Mouse (Mus musculus): ENCODE data around the gene Tfip11.

Tfip11 gene

DNA sequence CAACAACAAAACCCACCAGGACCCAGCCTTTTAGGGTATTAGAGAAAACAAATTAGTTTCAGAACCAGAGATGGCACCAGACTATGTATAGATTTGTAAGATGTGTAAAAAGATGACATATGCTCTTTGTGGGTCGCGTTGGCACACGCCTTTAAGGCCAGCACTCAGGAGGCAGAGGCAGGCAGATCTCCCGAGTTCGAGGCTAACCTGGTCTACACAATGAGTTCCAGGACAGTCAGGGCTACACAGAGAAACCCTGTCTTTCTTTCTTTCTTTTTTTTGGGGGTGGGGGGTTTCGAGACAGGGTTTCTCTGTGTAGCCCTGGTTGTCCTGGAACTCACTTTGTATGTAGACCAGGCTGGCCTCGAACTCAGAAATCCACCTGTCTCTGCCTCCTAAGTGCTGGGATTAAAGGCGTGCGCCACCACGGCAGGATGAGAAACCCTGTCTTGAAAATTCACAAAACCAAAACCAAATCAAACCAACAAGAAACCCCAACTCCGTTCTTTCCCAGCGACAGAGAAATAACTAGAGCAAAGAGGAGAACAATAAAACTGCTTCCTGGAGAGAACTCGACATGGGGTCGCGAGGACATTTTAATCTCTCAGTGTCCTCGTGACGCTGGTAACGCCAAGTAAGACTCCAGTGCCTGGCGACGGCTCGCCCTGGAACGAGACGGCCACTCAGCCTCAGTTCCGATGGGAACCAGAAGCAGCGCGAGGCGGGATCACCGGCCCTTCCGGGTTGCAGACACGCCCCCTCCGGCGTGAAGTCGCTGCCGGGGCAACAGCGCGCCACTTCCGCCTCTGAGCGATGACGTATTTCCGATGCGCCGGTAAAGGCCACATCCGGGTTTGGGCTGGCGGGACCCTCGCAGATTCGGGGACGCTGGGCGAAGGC, at the start of gene Tfip11:
Tfip11 (plus strand) TSS at position 813 of the 900 bp plus-strand sequence.
- peak; percentile 95 to 96 for DNase-seq (ENCODE audit: low spot score in 2 of 2)

DNA sequence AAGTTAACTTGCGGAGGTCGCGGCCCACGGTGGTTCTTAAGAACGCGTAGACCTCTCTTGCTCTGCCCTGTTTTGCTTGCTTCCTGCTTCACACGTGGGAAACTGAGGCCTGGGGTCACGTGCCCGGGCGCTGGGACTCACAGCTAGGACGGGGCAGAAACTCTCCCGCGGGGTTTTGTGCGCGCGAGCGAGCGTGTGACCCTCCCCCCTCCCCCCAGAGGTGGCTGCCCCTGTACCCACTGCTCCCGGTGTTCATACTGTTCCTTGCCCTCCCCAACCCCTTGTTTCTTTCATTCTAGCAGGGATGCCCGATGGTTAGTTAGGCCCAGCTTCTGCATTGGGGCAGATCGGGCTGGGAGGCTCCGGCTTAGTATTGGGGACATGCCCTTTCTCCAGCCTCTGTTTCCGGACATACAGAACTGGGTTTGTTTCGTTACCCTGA, 49.2 kb upstream of the Tfip11 start:
- DNase-seq (ENCODE audit: low spot score in 2 of 2), result peak in 1 of 2 experiments; percentile 18

DNA sequence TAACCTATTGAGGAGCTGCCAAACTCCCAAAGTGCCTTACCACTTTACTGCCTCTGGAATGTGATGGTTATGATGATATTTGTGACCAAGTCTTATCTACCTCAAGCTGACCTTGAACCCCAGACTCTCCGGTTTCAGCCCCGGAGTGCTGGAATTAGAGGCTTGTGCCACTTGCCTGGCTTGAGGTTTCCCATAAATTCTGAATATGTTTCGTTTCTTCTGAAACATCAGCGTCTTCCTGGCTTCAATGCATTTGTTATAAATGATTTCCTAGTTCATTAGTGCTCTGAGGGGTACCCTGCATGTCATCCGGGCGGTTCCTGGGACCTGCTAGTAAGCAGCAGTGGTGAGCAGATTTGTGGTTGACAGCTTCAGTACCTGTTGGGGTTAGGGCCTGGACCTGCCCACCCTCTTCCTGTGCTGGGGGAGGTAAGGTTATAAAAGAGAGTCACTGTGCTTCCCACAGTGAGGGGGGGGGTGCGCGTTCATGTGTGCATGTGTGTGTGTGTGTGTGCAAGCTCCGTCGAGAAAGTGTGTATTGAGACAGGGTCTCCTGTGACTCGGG, 48.2 kb upstream of the Tfip11 start:
- DNase-seq (ENCODE audit: low spot score in 2 of 2), result no peak

DNA sequence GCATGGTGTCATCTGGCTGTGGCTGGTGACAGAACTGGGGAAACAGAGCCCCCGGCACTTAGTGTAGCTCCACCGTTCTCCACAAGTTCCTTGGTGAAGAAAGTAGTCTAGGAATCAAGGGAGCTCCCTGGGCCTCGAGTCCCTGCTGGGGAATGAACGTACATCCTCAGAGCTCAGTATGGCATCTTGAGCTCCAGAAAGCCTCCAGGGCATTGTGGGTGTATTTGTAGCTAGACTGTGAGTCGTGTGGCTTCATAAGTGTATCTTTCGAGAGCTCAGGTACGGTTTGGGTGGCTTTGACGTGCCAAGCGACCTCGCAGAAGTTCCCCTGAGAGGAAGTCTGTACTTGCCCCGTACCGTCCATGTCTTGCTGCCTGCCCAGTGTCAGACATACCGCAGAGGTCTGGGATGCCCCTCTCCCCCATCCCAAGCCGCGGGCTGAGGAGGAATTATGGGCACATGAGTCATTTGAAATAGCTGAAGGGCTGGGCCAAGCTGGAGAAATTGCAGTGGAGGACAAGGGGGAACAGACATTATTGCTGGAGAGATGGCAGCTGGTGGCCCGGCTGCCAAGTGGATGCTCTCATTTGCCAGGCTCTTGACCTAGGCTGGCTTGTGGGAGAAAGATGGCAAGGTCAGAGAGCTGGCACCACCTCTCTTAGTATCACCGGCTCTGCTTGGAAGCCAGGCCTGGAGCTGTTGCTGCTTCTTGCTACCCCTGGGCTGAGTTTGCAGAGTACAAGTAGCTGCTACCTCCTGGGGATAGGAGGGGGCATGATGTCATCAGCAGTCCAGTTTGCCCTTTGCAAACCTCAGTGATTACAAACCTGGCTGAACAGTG, 46.8 kb upstream of the Tfip11 start:
- DNase-seq (ENCODE audit: low spot score in 2 of 2), result peak in 1 of 2 experiments; percentile 50

DNA sequence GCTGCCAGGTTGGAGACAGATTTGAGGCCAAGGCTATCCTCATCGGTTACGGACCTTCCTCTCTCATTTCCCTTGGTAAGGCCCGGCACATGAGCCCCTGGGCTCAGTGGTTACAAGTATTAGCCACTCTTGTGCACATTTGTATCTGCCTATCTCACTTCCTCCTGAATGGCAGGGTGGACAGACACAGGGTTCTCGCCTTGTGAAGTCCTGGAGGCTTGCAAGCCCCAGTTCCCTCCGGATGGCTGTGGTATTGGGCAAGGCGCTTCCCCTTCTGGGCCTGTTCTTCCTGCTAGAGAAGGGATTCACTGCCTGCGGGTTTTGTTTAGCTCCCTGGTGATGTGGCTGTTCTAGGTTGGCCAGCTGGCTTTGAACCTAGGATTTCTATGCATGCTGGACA, 46.0 kb upstream of the Tfip11 start:
- peak in 1 of 2 experiments; percentile 33 for DNase-seq (ENCODE audit: low spot score in 2 of 2)

DNA sequence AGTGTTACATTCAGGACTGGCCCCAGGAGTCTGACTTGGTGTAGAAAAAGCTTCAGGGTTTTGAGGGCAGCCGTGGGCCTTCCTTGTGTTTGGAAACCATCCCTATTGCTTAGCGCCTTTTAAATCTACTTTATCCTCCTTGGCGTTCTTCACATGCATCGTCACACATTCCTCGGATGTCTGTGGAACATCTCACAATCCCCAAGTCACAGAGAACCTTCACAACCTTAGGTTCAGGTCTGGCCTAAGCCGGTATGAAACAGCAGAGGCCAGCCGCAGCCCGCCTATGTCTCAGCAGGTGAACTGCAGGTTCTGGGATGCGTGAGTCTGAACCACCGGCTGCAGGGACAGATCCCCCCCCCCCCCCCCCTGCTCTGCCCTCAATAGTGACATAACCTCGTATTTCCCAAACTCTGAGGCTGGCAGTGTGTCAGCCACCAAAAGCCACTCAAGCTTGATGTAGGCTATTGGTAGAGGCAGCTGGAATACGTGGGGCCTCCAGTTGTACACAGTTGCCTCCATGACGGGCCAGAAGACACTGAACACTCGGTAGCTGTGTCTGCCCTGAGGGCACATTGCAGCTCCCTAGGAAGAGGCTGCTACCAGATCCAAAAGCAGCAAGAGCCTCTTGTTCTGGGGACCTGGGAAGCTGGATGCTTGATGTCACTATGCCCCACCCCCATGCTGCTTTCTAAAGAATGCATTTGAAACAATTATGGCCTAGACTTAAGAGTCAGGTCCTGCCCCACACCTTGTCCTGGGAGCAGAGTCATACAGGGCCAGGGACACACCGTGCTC, 45.1 kb upstream of the Tfip11 start:
- DNase-seq (ENCODE audit: low spot score in 2 of 2), result no peak

DNA sequence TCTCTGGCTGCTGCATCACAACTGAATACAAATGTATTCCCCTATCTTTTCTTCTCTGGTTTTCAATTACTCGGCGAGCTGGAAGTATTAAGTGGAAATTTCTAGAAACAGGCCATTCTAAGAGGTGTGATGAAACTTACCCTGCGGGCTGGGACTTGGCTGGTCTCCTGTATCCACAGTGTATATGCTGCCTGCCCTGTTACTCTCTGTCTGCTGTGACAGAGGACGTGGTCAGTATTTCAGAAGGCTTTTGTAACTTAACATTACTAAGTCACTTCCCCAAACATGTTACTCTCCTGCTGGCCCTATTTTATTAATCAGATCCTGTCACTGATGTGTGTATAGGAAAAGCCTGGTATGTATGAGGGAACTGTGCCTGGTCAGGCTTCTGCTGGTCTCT, 44.5 kb upstream of the Tfip11 start:
- no peak for DNase-seq (ENCODE audit: low spot score in 2 of 2)

DNA sequence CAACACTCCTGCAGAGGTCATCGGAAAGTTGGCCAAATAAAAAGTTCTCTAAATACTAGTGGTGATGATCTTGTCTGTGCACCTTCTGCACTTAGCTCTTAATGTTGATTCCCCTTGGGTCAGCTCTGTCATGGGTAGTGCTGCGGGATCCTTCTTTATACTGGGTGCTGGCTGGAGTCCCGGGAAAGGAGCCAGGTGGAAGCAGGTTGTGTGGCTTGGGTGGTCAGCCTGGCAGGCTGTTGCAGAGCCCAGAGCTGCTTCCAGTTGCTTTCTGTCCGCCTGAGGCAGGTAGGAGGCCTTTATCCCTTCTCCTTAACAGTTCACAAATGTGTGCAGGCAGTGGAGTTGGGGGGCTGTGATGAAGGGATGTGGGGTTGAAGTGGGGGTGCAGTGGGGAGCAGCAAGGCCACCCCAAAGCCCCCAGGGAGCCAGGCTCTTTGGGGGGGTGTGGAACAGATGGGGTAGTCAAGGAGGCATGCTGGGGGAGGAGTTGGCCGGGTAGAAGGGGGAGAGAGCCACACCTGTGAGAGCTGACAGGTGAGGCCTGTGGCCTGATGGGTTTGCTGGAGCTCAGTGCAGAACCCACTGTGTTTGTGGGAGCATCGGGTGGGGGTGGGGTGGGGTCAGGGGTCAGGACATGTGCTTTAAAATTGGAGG, 43.9 kb upstream of the Tfip11 start:
- no peak for DNase-seq (ENCODE audit: low spot score in 2 of 2)

DNA sequence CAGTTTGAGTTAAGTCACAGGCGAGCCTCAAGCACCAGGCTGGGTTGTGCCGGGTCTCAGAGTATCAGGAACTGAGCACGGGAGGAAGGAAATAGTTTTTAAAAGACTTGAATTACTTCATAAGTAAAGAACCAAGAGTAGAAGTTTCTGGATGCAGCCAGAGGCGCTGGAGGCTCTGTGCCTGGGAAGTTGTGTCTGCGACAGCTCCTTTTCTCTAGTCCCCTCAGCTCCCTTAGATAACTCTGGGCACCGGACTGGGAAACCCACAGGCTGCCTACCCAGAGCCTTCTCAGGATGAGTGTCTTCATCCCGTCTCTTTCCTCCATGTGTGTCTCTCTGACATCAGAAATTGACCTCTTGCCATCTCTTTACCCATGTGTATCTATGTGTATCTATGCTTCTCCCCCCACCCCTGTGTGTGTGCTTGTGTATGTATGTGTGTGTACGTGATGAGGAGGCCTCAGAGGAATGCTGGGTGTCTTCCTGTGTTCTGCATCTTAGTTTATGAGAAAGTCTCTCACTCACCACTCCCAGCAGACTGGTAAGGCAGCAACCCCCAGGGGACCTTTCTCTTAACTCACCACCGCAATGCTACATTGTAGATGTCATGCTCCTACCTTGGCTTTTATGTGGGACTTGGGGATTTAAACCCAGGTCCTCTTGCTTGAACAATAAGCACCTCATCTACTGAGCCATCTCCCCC, 43.2 kb upstream of the Tfip11 start:
- no peak for DNase-seq (ENCODE audit: low spot score in 2 of 2)

DNA sequence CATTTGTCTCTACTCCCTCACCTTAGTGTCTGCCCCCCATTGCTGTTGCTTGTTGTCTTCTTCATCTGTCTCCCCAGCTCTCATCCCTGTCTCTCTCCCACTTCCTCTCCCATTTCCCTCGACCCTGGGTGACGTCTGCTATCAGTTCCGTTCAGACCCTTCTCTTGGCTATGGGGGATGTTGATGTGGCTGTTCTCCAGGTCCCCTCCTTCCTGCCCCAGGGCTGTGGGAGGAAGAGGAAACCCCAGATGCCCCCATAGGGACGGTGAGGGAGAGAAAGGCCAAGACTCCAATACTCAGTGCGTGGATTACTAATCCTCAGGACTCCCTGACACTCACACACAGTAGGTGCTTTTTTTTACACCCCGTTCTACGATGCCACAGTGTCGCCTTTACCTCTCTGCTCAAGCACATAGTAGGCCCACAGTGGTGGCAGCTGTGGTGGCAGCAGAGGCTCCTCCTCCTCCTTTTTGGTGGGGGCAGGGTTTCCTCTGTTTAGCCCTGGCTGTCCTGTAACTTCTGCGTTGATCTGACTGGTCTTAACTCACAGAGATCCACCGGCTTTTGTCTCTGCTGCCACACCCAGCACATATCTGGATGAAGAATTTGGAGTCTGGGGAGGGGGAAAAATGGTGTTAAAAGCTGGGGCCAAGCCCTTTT, 42.5 kb upstream of the Tfip11 start:
- DNase-seq (ENCODE audit: low spot score in 2 of 2), result no peak

DNA sequence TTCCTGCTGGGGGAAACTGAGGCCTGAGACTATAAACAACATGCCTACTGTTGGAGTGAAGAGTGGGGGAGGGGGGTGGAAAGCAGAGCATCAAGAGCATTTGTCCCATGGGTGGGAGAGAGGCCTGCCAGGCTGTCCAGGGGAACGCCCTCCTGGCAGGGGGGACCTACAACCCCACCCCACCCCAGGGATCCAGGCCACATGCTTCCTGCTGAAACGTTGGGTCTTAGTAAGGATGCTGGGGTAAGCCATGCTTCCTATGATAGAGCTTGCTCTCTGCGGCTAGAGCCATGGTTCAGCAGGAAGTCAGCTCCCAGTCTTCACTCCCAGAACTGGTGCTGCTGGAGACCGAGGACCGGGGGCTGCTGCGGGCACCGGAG, 42.0 kb upstream of the Tfip11 start:
- no peak for DNase-seq (ENCODE audit: low spot score in 2 of 2)

DNA sequence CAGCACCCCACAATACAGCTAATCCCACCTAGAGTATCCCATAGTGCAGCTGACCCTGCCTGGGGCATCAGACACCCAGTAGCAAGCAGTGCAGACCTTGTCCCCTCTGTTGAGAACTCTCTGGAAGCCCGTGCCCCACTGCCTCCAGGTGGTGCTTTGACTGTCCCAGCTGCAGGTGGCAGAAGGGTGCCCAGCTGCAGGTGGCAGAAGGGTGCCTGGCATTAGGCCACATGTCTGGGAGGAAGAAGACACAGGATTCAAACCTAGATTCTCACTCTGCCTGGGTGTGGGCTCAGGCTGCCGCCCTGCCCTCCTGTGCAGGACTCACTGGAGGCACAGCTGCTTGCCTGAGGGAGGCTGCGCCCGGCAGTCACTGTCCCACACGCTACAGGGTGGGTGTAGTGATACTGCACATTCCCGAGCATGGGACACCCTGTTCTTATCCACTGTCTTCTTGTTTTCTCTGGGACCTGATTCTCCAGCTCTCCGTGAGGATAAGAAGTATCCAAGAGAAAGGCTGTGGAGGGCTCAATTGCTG, 40.5 kb upstream of the Tfip11 start:
- no peak for DNase-seq (ENCODE audit: low spot score in 2 of 2)

DNA sequence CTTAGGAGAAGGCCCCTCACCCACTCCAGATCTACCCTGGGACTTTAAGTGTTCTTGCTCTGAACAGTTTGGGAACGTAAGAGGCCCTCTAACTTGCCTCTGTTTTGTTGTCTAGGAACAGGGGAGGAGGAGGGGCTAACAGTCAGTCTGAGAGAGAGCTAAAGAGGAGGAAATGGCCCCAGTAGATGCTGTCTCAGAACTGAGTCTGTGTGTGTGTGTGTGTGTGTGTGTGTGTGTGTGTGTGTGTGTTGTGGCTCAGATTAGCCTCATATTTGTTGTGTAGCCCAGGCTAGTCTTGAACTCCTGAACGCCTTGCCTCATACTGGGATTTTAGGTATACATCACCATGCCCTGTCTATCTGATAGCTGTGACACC, 39.6 kb upstream of the Tfip11 start:
- no peak for DNase-seq (ENCODE audit: low spot score in 2 of 2)

DNA sequence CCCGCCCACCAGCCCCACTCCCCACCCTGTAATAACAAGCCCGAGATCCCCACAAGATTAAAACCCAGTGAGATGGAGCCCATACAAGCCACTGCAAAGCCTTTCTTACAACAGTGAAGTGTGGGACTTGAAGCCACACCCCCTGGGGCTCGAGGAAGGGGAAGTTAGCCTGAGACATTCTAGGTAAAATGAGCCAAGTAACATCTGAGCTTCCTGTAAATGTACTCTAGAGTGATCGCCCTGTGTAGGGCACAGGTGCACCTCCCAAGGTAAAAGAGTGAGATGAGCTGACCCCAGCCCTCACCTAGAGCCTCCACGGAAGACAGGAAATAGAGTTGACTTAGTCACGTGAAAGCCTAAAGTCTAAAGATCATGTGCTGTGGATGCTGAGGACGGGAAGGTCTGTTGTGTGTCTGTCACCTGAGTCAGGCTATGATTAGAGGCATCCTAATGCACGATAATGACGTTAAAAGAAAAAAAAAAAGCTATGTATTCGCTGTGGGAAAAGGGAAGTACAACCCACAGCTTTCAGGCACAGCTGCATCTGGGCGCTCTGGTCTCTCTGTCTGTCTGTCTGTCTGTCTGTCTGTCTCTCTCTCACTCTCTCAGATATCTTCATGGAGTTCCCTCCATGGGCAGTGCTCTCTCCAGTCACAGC, 39.0 kb upstream of the Tfip11 start:
- DNase-seq (ENCODE audit: low spot score in 2 of 2), result no peak

DNA sequence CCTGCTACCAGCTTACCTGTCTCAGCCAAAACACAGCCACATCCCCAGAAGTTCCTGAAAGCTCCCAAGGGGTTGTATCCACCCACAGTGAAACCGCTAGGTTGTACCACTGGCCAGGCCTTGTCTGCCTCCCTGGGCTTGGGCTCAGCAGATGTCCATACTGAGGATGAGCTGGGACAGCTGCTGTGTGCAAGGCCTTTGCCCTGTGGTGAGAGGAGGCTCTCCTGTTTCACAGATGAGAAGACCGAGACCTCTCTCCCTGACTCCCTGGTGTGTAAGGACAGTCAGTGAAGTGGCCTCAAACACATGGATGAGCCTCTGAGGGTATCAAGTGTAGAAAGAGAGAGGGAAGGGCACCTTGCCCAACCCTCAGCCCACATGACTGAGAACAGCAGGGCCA, 38.5 kb upstream of the Tfip11 start:
- no peak for DNase-seq (ENCODE audit: low spot score in 2 of 2)

DNA sequence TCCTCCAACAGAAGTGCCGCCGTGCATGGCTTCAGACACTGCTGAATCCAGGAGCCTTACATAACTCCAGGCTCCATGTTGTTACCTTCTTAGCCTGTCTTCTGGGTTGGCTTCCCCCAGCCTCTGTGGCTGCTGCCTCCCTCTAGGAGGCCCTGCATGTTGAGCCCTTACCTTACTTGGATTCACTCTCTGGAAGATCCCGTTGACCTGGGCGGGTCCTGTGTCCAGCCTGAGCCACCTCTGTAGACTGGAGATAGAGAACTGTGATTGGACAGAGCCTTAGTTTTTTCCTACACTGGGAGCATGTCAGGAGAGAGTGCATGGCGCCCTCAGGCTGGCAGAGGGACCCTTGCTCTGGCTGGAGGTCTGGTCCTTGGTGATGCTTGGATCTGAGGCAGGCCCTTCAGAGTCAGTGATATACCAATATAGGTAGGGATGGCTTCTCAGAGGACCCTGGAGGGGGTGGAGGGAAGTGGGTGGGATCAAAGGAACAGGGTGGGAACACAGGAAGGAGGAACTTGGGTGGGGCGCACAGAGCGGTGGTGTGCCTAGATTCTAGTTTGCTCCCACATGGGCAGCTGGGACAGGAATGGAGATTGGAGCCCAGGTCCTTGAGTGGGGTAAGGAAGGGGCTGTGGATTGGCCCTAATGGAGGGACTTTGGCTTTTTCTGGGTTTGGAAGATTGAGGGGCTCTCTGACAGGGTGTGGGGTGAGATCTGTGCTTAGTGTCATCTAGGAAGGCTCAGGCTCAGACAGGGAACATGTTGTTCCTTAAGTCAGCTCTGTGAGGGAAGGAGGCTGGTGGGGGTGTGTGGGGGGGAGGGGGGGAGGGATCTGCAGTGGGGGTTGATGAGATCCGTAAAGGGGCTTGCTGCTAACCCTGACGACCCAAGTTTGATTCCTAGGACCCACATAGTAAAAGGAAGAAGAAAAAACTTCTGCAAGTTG, 37.7 kb upstream of the Tfip11 start:
- no peak for DNase-seq (ENCODE audit: low spot score in 2 of 2)

DNA sequence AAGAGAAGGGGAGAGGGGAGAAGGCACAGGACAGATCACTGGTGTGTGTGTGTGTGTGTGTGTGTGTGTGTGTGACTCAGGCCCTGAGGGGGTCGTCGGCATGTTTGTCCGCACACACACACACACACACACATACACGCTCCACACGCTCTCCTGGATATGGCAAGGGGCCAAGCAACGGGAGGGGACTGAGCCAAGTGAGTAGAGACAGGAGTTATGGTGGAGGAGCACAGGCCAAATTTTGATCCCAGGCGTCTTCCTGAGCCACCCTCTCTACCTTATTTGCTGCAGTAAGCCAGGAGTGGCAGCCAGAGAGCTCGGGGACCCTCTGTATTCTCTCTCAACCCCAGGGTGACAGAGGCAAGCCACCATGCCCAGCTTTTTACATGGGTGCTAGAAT, 36.9 kb upstream of the Tfip11 start:
- peak in 1 of 2 experiments; percentile 37 for DNase-seq (ENCODE audit: low spot score in 2 of 2)

Data from urinary bladder, postnatal 36 days (tissue).